Mouse (Mus musculus): ENCODE measurements around the gene Rhbg. TPM values are rescaled to one million over a fixed set of nuclear protein-coding genes. Genes with fewer than 3 reads are reported as not detected.

The Rhbg gene
- total and polyA plus RNA-seq, 2 experiments from 2014 or later, result 0.41 to 1.0 TPM

- Histone ChIP-seq H3K9ac (replicated peaks; ENCODE audit: low read length, poor library complexity, severe bottlenecking) (peak overlapping the region; percentile 86), H3K4me3 (ENCODE audit: low read depth, low read length) (peak overlapping the region; percentile 49), H3K27ac (ENCODE audit: low read depth, low read length) (peak overlapping the region; percentile 67), H3K9me3 (ENCODE audit: low read length) (no peaks in the 10 kb centered on the region), H3K4me2 (ENCODE audit: low read depth, low read length, poor library complexity, severe bottlenecking) (peak overlapping the region; percentile 83), H3K27me3 (ENCODE audit: insufficient read depth, low read length) (peaks cover 25% of the 10 kb centered on the region), H3K4me1 (ENCODE audit: insufficient read depth, low read length) (no peaks in the 10 kb centered on the region), H3K36me3 (ENCODE audit: insufficient read depth, low read length) (no peaks in the 10 kb centered on the region)
- DNase-seq (ENCODE audit: low spot score) (peak; percentile 42), ATAC-seq (ENCODE audit: low FRiP score) (0 out of 2 replicates have a peak, but pooled peaks have one; percentile 57)
- 0 out of 2 replicates have a peak, but pooled peaks have one; percentile 1 for TF ChIP-seq CTCF (IDR thresholded peaks at IDR 0.05)
- 2% methylated on average over 57 of the region's 61 CpGs for WGBS
Observed at GRCm38 (mm10) chr3:88200161-88200971, 54.1 kb downstream of the Rhbg start.

DNA sequence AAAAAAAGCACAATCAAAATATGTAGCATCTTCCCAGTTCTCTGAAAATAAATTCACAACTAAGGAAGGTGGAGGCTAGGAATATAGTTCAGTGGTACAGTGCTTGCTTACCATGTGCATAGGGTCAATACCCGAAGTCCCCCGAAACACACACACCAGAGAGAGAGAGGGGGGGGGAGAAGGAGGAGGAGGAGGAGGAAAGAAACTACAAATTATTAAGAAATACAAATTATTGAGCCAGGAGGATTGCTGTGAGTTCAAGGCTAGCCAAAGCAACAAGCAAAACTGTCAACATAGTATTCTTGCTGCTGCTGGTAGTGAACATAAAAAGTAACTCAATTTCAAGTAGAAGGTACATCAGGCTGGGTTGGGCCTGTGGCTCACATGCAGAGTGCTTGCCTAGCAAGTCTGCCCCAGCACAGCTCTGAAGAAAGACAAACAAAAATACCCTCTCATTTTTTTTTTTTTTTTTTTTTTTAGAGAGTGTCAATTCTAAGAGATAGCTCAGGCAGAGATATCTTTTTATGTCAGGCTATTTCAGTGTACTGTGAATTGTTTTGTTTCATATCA, 54.9 kb downstream of the Rhbg start:
- H3K36me3 ChIP-seq (ENCODE audit: insufficient read depth, low read length), result no peaks in the 10 kb centered on the region
- H3K4me1 ChIP-seq (ENCODE audit: insufficient read depth, low read length), result no peaks in the 10 kb centered on the region
- no peak overlapping the region for H3K4me3 ChIP-seq (ENCODE audit: low read depth, low read length)
- no peak for ATAC-seq (ENCODE audit: low FRiP score)
- H3K9me3 ChIP-seq (ENCODE audit: low read length), result no peaks in the 10 kb centered on the region
- no peak for TF ChIP-seq CTCF (IDR thresholded peaks at IDR 0.05)
- H3K27ac ChIP-seq (ENCODE audit: low read depth, low read length), result peak overlapping the region; percentile 67; the same call in 1 of the 2 replicates
- no peak overlapping the region for H3K9ac ChIP-seq (replicated peaks; ENCODE audit: low read length, poor library complexity, severe bottlenecking)
- H3K27me3 ChIP-seq (ENCODE audit: insufficient read depth, low read length), result peaks cover 21% of the 10 kb centered on the region
- DNase-seq (ENCODE audit: low spot score), result peak; percentile 13
- WGBS, result 51% methylated on average over 2 of the region's 2 CpGs
- H3K4me2 ChIP-seq (ENCODE audit: low read depth, low read length, poor library complexity, severe bottlenecking), result peak overlapping the region; percentile 83; the same call in 1 of the 2 replicates

DNA sequence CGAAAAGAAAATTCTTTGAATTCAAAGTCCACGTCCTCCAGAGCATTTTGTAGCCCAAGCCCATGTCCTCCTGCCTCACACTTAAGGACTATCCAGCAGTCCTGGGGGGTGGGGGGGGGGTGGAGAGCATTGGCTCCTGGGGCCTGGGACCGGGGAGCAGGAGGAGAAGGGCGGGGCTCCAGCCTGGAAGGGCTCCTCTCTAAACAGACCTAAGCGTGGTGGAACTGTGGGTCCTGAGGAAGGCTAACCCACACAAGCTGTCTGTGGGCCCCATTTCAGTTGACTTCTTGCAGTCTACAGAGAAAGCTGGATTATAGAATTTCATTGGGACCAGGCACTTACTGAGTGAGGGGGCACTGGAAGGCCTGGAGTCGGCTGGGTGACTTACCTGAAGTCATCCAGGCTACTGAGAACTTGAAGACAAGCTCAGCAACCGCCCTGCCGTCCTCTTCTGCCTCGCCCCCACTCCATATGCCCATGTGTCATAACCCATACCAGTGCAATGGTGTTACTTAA, 55.9 kb downstream of the Rhbg start:
- H3K9me3 ChIP-seq (ENCODE audit: low read length), result no peaks in the 10 kb centered on the region
- H3K4me3 ChIP-seq (ENCODE audit: low read depth, low read length), result no peak overlapping the region
- no peak for TF ChIP-seq CTCF (IDR thresholded peaks at IDR 0.05)
- DNase-seq (ENCODE audit: low spot score) (peak; percentile 12), ATAC-seq (ENCODE audit: low FRiP score) (no peak)
- peaks cover 21% of the 10 kb centered on the region for H3K27me3 ChIP-seq (ENCODE audit: insufficient read depth, low read length)
- WGBS, result 17% methylated on average over 8 of the region's 9 CpGs
- H3K9ac ChIP-seq (replicated peaks; ENCODE audit: low read length, poor library complexity, severe bottlenecking), result no peak overlapping the region
- no peak overlapping the region for H3K27ac ChIP-seq (ENCODE audit: low read depth, low read length)
- peak overlapping the region; percentile 4; the same call in 1 of the 2 replicates for H3K4me2 ChIP-seq (ENCODE audit: low read depth, low read length, poor library complexity, severe bottlenecking)
- H3K4me1 ChIP-seq (ENCODE audit: insufficient read depth, low read length), result no peaks in the 10 kb centered on the region
- H3K36me3 ChIP-seq (ENCODE audit: insufficient read depth, low read length), result no peaks in the 10 kb centered on the region

DNA sequence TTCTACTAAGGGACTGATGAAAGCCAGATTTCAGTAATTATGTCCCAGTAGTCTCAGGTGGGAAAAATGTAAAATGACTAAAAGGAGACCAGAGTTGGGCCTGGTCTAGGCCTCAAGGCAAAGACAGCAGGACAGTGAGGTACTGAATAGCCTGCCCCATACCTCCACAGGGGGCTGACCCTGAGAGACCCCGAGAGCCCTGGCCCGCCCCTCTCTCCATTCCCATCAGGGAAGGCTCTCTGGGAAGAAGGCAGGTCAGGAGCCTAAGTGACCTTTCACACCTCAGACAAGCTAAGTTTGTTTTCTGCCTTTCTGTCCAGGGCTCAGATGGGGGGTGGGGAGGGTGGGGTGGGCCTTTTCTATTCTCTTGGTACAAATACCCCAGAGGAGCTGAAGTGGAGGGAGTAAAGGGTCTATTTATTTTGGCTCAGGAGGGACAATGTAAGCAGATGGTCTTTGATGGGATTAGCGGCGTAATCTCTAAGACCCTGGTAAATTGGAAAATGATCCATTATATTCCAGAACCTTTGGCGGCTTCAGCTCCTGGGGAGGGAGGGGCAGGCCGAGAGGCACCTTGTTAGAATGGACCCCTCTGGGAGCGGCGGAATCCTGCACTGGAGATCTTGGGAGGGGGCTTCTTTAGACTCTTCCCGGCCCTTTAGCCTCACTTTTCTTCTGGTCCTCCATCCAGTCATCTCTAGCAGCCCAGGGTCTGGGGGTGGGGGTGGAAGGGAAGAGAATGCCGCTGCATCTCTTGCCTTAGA, 56.6 kb downstream of the Rhbg start:
- H3K4me3 ChIP-seq (ENCODE audit: low read depth, low read length), result no peak overlapping the region
- peaks cover 22% of the 10 kb centered on the region for H3K27me3 ChIP-seq (ENCODE audit: insufficient read depth, low read length)

More for the DNA sequence above, 56.6 kb downstream of the Rhbg start:
- no peaks in the 10 kb centered on the region for H3K36me3 ChIP-seq (ENCODE audit: insufficient read depth, low read length)
- no peak for TF ChIP-seq CTCF (IDR thresholded peaks at IDR 0.05)
- no peaks in the 10 kb centered on the region for H3K9me3 ChIP-seq (ENCODE audit: low read length)
- 16% methylated on average over 9 of the region's 10 CpGs for WGBS
- no peak for ATAC-seq (ENCODE audit: low FRiP score)
- H3K9ac ChIP-seq (replicated peaks; ENCODE audit: low read length, poor library complexity, severe bottlenecking), result no peak overlapping the region
- no peak overlapping the region for H3K27ac ChIP-seq (ENCODE audit: low read depth, low read length)
- no peaks in the 10 kb centered on the region for H3K4me1 ChIP-seq (ENCODE audit: insufficient read depth, low read length)
- peak; percentile 9 for DNase-seq (ENCODE audit: low spot score)
- H3K4me2 ChIP-seq (ENCODE audit: low read depth, low read length, poor library complexity, severe bottlenecking), result peak overlapping the region; percentile 4; the same call in 1 of the 2 replicates

Small RNA genes within 50 kb of the gene (microRNA-seq; reads per million reads assigned to microRNA genes)
- gene Gm25641 (ENCODE audit: borderline number of aligned reads) (not detected), gene Mir3093 (ENCODE audit: borderline number of aligned reads) (19.1 reads per million, percentile 28 among the genes with 10 or more reads in this experiment), gene Mir9-1 (ENCODE audit: borderline number of aligned reads) (not detected)

Other genes with a start within 250 kb of the Rhbg start
- gene Hapln2, start 227.1 kb downstream of the Rhbg start, total RNA-seq (2014; rRNA removed), result 2.4 and 3.0 TPM in 2 replicates
- 0.83 and 0.85 TPM in 2 replicates for gene Hapln2, start 227.1 kb downstream of the Rhbg start, polyA plus RNA-seq (2015; fragmentation: Nextera tagmentation; extraction: Ambion mirVana)
- 7.8 and 18.5 TPM in 2 replicates for gene Gpatch4, start 211.6 kb downstream of the Rhbg start, total RNA-seq (2014; rRNA removed)
- 32.3 and 35.7 TPM in 2 replicates for gene Gpatch4, start 211.6 kb downstream of the Rhbg start, polyA plus RNA-seq (2015; fragmentation: Nextera tagmentation; extraction: Ambion mirVana)
- 85.2 and 123 TPM in 2 replicates for gene Naxe, start 196.2 kb downstream of the Rhbg start, total RNA-seq (2014; rRNA removed)
- gene Naxe, start 196.2 kb downstream of the Rhbg start, polyA plus RNA-seq (2015; fragmentation: Nextera tagmentation; extraction: Ambion mirVana), result 166 and 176 TPM in 2 replicates
- gene Ttc24, start 176.4 kb downstream of the Rhbg start, total RNA-seq (2014; rRNA removed), result not detected in 2 replicates
- not detected in 2 replicates for gene Ttc24, start 176.4 kb downstream of the Rhbg start, polyA plus RNA-seq (2015; fragmentation: Nextera tagmentation; extraction: Ambion mirVana)
- gene Iqgap3, start 172.7 kb downstream of the Rhbg start, total RNA-seq (2014; rRNA removed), result 3.1 and 5.4 TPM in 2 replicates
- 1.2 and 1.4 TPM in 2 replicates for gene Iqgap3, start 172.7 kb downstream of the Rhbg start, polyA plus RNA-seq (2015; fragmentation: Nextera tagmentation; extraction: Ambion mirVana)
- gene Mef2d, start 112.3 kb downstream of the Rhbg start, total RNA-seq (2014; rRNA removed), result 45.5 and 59.6 TPM in 2 replicates
- 21.5 and 26.1 TPM in 2 replicates for gene Mef2d, start 112.3 kb downstream of the Rhbg start, polyA plus RNA-seq (2015; fragmentation: Nextera tagmentation; extraction: Ambion mirVana)
- gene Gm38392, start 32.5 kb upstream of the Rhbg start, total RNA-seq (2014; rRNA removed), result not detected in 2 replicates
- 0.20 and 0.21 TPM in 2 replicates for gene Gm38392, start 32.5 kb upstream of the Rhbg start, polyA plus RNA-seq (2015; fragmentation: Nextera tagmentation; extraction: Ambion mirVana)
- gene Tsacc, start 42.3 kb upstream of the Rhbg start, total RNA-seq (2014; rRNA removed), result 6.2 TPM in 1 of 2 replicates, not detected in the other
- gene Tsacc, start 42.3 kb upstream of the Rhbg start, polyA plus RNA-seq (2015; fragmentation: Nextera tagmentation; extraction: Ambion mirVana), result 5.2 and 7.9 TPM in 2 replicates
- 253 and 273 TPM in 2 replicates for gene Cct3, start 42.4 kb upstream of the Rhbg start, total RNA-seq (2014; rRNA removed)
- gene Cct3, start 42.4 kb upstream of the Rhbg start, polyA plus RNA-seq (2015; fragmentation: Nextera tagmentation; extraction: Ambion mirVana), result 372 and 391 TPM in 2 replicates
- gene Glmp, start 70.3 kb upstream of the Rhbg start, total RNA-seq (2014; rRNA removed), result 28.5 and 39.2 TPM in 2 replicates
- gene Glmp, start 70.3 kb upstream of the Rhbg start, polyA plus RNA-seq (2015; fragmentation: Nextera tagmentation; extraction: Ambion mirVana), result 106 and 109 TPM in 2 replicates
- gene Tmem79, start 81.4 kb upstream of the Rhbg start, total RNA-seq (2014; rRNA removed), result 0.33 and 0.61 TPM in 2 replicates
- 0.43 and 0.93 TPM in 2 replicates for gene Tmem79, start 81.4 kb upstream of the Rhbg start, polyA plus RNA-seq (2015; fragmentation: Nextera tagmentation; extraction: Ambion mirVana)
- gene Smg5, start 81.6 kb upstream of the Rhbg start, total RNA-seq (2014; rRNA removed), result 86.7 and 112 TPM in 2 replicates
- gene Smg5, start 81.6 kb upstream of the Rhbg start, polyA plus RNA-seq (2015; fragmentation: Nextera tagmentation; extraction: Ambion mirVana), result 44.2 and 49.4 TPM in 2 replicates
- 4.5 and 13.5 TPM in 2 replicates for gene Paqr6, start 109.9 kb upstream of the Rhbg start, total RNA-seq (2014; rRNA removed)
- gene Paqr6, start 109.9 kb upstream of the Rhbg start, polyA plus RNA-seq (2015; fragmentation: Nextera tagmentation; extraction: Ambion mirVana), result 6.6 and 7.1 TPM in 2 replicates
- 0.38 TPM in 1 of 2 replicates, not detected in the other for gene Bglap3, start 118.0 kb upstream of the Rhbg start, total RNA-seq (2014; rRNA removed)
- not detected in 2 replicates for gene Bglap3, start 118.0 kb upstream of the Rhbg start, polyA plus RNA-seq (2015; fragmentation: Nextera tagmentation; extraction: Ambion mirVana)
- not detected in 2 replicates for gene Bglap2, start 124.0 kb upstream of the Rhbg start, total RNA-seq (2014; rRNA removed)
- gene Bglap2, start 124.0 kb upstream of the Rhbg start, polyA plus RNA-seq (2015; fragmentation: Nextera tagmentation; extraction: Ambion mirVana), result 0.51 TPM in 1 of 2 replicates, not detected in the other
- gene Bglap, start 129.8 kb upstream of the Rhbg start, total RNA-seq (2014; rRNA removed), result not detected in 2 replicates
- not detected in 2 replicates for gene Bglap, start 129.8 kb upstream of the Rhbg start, polyA plus RNA-seq (2015; fragmentation: Nextera tagmentation; extraction: Ambion mirVana)
- gene Pmf1, start 155.6 kb upstream of the Rhbg start, total RNA-seq (2014; rRNA removed), result 20.6 and 25.4 TPM in 2 replicates
- gene Pmf1, start 155.6 kb upstream of the Rhbg start, polyA plus RNA-seq (2015; fragmentation: Nextera tagmentation; extraction: Ambion mirVana), result 25.2 and 25.6 TPM in 2 replicates
- 62.5 and 63.8 TPM in 2 replicates for gene Slc25a44, start 170.4 kb upstream of the Rhbg start, total RNA-seq (2014; rRNA removed)
- 35.9 and 38.7 TPM in 2 replicates for gene Slc25a44, start 170.4 kb upstream of the Rhbg start, polyA plus RNA-seq (2015; fragmentation: Nextera tagmentation; extraction: Ambion mirVana)
- gene Sema4a, start 206.5 kb upstream of the Rhbg start, total RNA-seq (2014; rRNA removed), result 52.6 and 62.0 TPM in 2 replicates
- 42.1 and 44.2 TPM in 2 replicates for gene Sema4a, start 206.5 kb upstream of the Rhbg start, polyA plus RNA-seq (2015; fragmentation: Nextera tagmentation; extraction: Ambion mirVana)

Measured in midbrain, postnatal 0 days (tissue).